Mouse (Mus musculus) spleen, postnatal 10 days (tissue): ENCODE data around the gene Tmod2.
"Not testable (repeated sequence)": the region's sequence is repeated elsewhere in the genome, so short reads cannot be mapped to it uniquely, and the experiment has no call there.

Experiments
- DNase-seq, 2 experiments: peaks; one replicate each; pipeline ENCODE4 v3.0.0; 2021 to 2022; ENCODE audit warnings: low spot score in 2 of 2

Gene Tmod2

DNA sequence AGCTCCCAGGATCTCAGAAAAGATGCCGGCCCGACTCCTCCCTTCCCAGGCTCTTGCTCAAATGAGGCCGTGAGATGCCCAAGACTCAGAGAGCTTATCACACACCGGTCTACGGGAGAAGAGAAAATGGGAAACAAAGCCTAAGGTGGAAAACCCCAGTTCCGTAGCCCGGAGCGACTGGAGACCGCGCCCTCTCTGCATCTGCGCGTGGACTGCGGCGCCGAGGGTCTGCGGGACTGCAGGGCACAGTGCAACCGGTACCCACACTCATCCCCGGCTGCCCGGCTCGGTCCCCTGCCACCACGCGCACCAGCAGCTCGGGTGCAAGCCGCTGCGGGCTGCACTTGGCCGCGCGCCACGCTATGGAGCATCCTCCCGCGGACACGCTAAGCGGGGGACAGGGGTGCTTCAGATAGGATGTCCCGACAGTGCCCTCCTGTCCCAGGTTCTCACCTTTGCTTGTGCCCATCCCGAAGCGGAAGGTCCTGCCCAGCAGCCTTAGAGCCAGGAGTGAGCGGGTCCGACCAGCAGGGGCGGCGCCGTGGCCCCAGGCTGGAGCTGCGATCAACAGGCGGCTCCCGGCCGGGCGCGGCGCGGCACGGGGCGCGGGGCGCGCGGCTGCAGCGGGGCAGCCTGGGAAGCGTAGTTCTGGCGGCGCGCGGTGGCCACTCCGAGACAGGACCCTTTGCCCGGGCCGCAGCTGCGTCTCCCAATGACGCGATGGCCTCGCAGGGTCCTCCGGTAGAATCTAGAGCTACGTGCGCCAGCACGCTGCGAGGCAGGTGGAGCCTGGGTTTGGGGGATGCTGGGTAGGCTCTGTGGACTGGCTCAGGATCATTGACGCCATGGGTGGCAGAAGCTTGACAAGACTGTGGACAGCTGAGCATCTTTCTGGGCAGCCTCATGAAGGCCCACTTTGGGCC is at the start of gene Tmod2:
Gene Tmod2 (minus strand): TSS at position 755 of the 923 bp plus-strand sequence.
- no peak for DNase-seq

DNA sequence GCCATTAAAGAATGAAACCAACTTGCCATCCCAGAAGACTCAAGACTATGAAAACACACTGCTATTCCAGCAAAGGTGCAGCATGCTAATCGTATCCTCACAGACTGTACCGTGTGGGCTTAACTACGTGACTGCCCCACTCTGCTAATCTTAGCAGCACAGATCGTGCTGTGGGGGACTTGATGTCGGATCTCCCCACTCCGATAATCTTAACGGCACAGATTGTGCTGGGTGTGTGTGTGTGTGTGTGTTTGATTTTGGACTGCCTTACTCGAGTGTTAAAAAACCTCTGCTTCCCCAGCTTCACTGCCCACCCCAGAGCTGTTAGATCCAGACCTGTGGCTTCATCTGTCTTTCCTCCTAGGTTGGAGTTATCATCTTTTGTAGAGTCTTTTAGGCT is 49.8 kb upstream of the Tmod2 start:
- DNase-seq, result no peak

DNA sequence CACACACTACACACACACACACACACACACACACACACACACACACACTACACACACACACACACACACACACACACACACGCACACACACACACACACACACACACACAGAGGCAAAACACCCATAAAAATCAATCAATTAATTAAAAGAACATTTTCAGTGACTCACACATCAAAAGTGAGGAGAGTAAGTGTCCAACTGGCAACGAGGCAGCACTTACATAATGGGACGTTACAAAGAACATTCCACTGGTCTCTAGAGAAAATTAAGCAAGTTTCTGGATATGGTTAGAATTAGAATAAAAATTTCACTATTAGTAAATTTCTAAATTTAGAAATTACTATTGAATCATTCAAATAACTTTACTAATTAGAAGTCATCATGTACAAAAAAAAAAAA is 45.3 kb upstream of the Tmod2 start:
- not testable (repeated sequence) for DNase-seq

- no peak for DNase-seq
These were observed 43.1 kb upstream of the Tmod2 start for GRCm38 (mm10) chr9:75653981-75654911.

GRCm38 (mm10) chr9:75645405-75645804 is 34.3 kb upstream of the Tmod2 start:
- no peak for DNase-seq

DNA sequence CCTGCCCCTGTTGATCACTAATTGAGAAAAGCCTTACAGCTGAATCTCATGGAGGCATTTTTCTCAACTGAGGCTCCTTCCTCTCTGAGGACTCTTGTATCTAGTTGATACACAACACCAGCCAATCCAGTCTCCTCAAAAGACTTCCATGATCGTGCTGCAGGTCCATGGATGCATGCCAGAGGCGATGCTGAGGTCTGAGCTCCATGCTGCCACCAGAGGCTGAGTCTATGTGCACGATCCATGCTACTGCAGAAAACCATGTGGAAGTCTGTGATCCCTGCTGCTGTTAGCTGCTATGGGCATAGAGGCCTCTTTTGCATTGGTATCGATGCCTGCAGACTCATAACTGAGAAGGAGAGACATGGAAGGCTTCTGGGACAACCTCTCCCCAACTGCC is 23.1 kb upstream of the Tmod2 start:
- DNase-seq, result no peak

GRCm38 (mm10) chr9:75633603-75634002 is 22.5 kb upstream of the Tmod2 start:
- no peak for DNase-seq

- peak in 1 of 2 experiments; percentile 26 for DNase-seq
These were observed 21.8 kb upstream of the Tmod2 start for GRCm38 (mm10) chr9:75632902-75633301.

GRCm38 (mm10) chr9:75632111-75632510 is 21.0 kb upstream of the Tmod2 start:
- no peak for DNase-seq

GRCm38 (mm10) chr9:75630823-75631454 is 19.8 kb upstream of the Tmod2 start:
- DNase-seq, result no peak

DNA sequence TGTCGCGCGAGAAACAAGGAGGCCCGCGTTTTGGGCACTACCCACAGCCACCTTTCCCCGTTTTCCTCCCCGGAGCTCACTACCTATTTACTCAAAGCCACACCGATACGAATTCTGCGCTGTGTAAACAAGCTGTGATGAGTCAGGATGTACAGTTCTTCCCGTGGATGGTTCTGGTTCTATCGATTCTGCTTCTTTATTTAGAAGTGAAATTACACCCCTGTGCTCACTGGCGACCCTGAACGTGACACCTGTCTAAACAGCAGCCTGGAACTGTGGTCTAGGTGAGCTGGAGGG is 15.1 kb upstream of the Tmod2 start:
- no peak for DNase-seq

GRCm38 (mm10) chr9:75625556-75626307 is 14.6 kb upstream of the Tmod2 start, which contains the start of gene Lysmd2:
Gene Lysmd2 (plus strand): TSS chr9:75625741.
- peak; percentile 11 to 32 for DNase-seq

DNA sequence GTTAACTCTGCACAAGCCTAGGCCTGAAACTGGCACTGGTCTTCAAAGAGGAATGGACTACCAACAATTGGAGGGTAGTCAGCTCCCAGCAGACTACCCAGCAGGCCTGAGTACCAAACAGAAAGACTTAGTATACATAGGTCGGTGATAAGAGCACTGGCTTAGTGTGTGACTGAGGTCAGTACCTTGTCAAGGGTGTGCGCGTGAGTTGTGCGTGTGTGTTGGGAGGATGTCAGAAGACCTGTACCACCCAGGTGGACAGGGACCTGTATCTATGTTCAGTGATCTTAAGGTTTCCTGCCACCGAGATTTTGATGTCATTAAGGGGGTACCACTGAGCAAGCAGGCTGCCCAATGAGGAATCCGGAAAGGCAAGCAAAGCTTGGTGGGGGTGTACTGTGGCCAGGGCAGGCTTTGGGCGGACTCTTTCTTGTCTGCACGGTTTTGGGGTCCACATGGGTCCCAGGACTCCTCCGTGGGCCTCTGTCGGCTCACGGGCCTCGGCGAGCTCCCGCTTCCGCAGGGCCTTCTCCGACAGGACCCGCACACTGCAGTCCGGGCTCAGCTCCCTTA is 13.9 kb upstream of the Tmod2 start:
- no peak for DNase-seq

GRCm38 (mm10) chr9:75621428-75621827 is 10.3 kb upstream of the Tmod2 start:
- DNase-seq, result no peak

- not testable (repeated sequence) for DNase-seq
These were observed 8.6 kb upstream of the Tmod2 start for GRCm38 (mm10) chr9:75619761-75620160.

DNA sequence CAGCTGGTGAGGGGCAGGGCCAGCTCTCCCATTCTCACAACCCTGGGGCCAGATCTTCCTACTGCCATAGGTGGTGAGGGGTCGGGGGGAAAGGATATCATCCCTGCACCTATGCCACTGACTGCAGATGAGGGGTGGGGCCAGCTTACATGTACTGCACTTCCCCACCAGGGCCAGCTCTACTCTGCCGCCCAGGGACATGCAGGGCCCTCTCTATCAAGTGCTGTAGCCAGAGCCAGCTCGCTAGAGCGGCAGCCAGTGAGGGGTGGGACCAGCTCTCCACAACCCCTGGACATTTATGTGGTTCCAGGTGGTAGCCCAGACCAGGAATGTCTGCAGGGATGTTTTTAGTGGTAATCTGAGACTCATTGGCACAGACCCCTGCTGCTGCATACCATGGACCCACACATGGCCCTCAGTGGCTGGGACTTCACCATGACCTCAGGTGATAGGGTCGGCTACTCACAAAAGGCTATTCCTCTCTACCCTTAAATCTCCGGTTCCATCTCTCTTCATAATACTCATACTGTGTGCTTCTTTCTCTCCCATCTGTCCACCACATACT is 7.8 kb upstream of the Tmod2 start:
- no peak for DNase-seq

- no peak for DNase-seq
These were observed 5.4 kb upstream of the Tmod2 start for GRCm38 (mm10) chr9:75616560-75616959.

- DNase-seq, result no peak
These were observed 1.2 kb downstream of the Tmod2 start for GRCm38 (mm10) chr9:75609965-75610364.

GRCm38 (mm10) chr9:75609505-75609904 is 1.6 kb downstream of the Tmod2 start:
- no peak for DNase-seq

- DNase-seq, result no peak
These were observed 3.6 kb downstream of the Tmod2 start for GRCm38 (mm10) chr9:75607496-75607895.

DNA sequence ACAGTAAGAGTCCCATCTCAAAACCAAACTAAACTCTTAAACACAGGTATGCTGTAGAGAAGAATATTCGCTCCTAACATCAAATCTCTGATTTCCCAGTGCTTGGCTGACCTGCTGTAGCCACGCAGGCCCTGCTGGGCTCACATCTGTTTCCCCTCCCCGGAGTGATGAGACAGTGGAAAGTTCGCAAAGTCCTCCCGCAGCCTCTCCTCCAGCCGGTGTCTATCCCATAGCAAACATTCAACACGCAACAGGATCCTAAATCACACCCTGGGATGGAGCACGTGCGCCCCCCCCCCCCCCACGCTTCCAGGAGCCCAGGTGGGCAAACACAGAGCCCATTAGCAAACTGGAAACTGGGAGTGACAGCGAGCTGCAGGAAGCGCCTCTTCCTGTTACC is 9.6 kb downstream of the Tmod2 start:
- DNase-seq, result no peak
